Mouse (Mus musculus): ENCODE results near the gene Aurkb. TPM values are rescaled to one million over a fixed set of nuclear protein-coding genes. Genes with fewer than 3 reads are reported as not detected.
A peak's percentile ranks its signal among the peaks of the same experiment; 100 is the strongest.

Gene Aurkb
- polyA plus RNA-seq, 1 experiment from 2014 or later: 92.5 TPM

GRCm38 (mm10) chr11:69033552-69033951 lies 11.9 kb upstream of the Aurkb start:
- no peak for ATAC-seq (ENCODE audit: low read depth)
- no peaks in the 10 kb centered on the region for H3K9me3 ChIP-seq (ENCODE audit: control insufficient read depth, low read length)
- H3K9ac ChIP-seq (ENCODE audit: low read depth, low read length): no peak overlapping the region
- no peak overlapping the region for H3K4me2 ChIP-seq (ENCODE audit: low read depth, low read length)
- no peaks in the 10 kb centered on the region for H3K27me3 ChIP-seq (replicated peaks; ENCODE audit: control insufficient read depth, insufficient read depth, low read length)
- H3K36me3 ChIP-seq (ENCODE audit: control insufficient read depth, insufficient read depth, low read length): peaks cover 72% of the 10 kb centered on the region
- DNase-seq (ENCODE audit: low spot score): no peak
- no peak overlapping the region for H3K4me3 ChIP-seq (ENCODE audit: low read depth, low read length)
- H3K4me1 ChIP-seq (ENCODE audit: control insufficient read depth, insufficient read depth, low read length): peaks cover 10% of the 10 kb centered on the region
- WGBS: 57% methylated on average over 9 of the region's 9 CpGs
- H3K27ac ChIP-seq (replicated peaks; ENCODE audit: low read depth, low read length): no peak overlapping the region

DNA sequence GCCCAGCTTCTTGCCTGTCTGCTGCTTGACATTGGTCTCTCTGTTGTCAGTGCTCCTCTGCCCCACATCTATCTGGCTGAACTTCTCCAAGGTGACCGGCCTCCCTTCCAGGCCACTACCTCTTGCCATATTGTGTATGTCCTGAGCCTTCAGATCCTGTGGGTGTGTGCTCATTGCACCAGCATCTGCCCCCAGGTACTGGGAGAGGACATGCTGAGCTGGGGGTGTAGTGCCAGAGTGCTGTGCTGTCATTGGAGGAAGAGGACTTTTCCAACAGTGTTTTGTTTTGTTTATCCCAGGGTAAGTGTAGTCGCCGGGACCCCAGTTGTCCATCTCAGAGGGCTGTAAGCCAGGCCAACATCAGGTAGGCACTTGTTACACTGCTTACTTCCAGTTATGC lies 10.9 kb upstream of the Aurkb start:
- H3K9ac ChIP-seq (ENCODE audit: low read depth, low read length): no peak overlapping the region
- no peak overlapping the region for H3K27ac ChIP-seq (replicated peaks; ENCODE audit: low read depth, low read length)
- DNase-seq (ENCODE audit: low spot score) (no peak), ATAC-seq (ENCODE audit: low read depth) (no peak)
- H3K36me3 ChIP-seq (ENCODE audit: control insufficient read depth, insufficient read depth, low read length): peaks cover 62% of the 10 kb centered on the region
- no peaks in the 10 kb centered on the region for H3K9me3 ChIP-seq (ENCODE audit: control insufficient read depth, low read length)
- H3K4me3 ChIP-seq (ENCODE audit: low read depth, low read length): no peak overlapping the region
- peaks cover 19% of the 10 kb centered on the region for H3K4me1 ChIP-seq (ENCODE audit: control insufficient read depth, insufficient read depth, low read length)
- WGBS: 96% methylated on average over 3 of the region's 3 CpGs
- H3K4me2 ChIP-seq (ENCODE audit: low read depth, low read length): no peak overlapping the region
- H3K27me3 ChIP-seq (replicated peaks; ENCODE audit: control insufficient read depth, insufficient read depth, low read length): no peaks in the 10 kb centered on the region

- H3K36me3 ChIP-seq (ENCODE audit: control insufficient read depth, insufficient read depth, low read length): peaks cover 54% of the 10 kb centered on the region
- peaks cover 19% of the 10 kb centered on the region for H3K4me1 ChIP-seq (ENCODE audit: control insufficient read depth, insufficient read depth, low read length)
- 82% methylated on average over 9 of the region's 9 CpGs for WGBS
- peak overlapping the region; percentile 51 for H3K4me2 ChIP-seq (ENCODE audit: low read depth, low read length)
- H3K4me3 ChIP-seq (ENCODE audit: low read depth, low read length): no peak overlapping the region
- peak overlapping the region; percentile 74; the same call in 1 of the 2 replicates for H3K27ac ChIP-seq (replicated peaks; ENCODE audit: low read depth, low read length)
- H3K9me3 ChIP-seq (ENCODE audit: control insufficient read depth, low read length): no peaks in the 10 kb centered on the region
- H3K27me3 ChIP-seq (replicated peaks; ENCODE audit: control insufficient read depth, insufficient read depth, low read length): no peaks in the 10 kb centered on the region
- no peak for DNase-seq (ENCODE audit: low spot score)
- H3K9ac ChIP-seq (ENCODE audit: low read depth, low read length): peak overlapping the region; percentile 40
- no peak for ATAC-seq (ENCODE audit: low read depth)
Measured at GRCm38 (mm10) chr11:69035411-69035810, 10.0 kb upstream of the Aurkb start.

DNA sequence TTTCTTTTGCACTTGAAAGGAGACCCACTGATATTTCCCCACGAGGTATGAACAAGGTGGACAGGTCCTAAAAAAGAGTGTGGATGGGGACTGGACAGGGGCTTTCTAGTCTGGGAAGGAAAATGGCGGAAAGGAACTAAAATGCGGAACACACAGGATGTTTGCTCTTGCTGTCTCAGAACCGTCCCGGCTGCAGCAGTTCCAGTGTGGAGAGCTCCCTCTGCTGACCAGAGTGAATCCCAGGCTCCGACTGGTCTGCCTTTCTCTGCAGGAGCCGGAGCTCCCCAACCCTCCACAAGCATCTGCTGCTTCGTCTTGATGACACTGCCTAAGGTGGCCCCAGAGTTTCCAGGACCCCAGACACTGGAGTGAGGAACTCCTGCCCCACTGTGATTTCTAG lies 9.6 kb upstream of the Aurkb start:
- no peaks in the 10 kb centered on the region for H3K27me3 ChIP-seq (replicated peaks; ENCODE audit: control insufficient read depth, insufficient read depth, low read length)
- H3K9ac ChIP-seq (ENCODE audit: low read depth, low read length): peak overlapping the region; percentile 40
- no peaks in the 10 kb centered on the region for H3K9me3 ChIP-seq (ENCODE audit: control insufficient read depth, low read length)
- WGBS: 7% methylated on average over 6 of the region's 8 CpGs
- H3K4me3 ChIP-seq (ENCODE audit: low read depth, low read length): peak overlapping the region; percentile 53; the same call in 1 of the 2 replicates
- ATAC-seq (ENCODE audit: low read depth) (peak; percentile 19; the same call in 1 of the 2 replicates), DNase-seq (ENCODE audit: low spot score) (peak; percentile 93)
- H3K36me3 ChIP-seq (ENCODE audit: control insufficient read depth, insufficient read depth, low read length): peaks cover 49% of the 10 kb centered on the region
- peak overlapping the region; percentile 74; the same call in 1 of the 2 replicates for H3K27ac ChIP-seq (replicated peaks; ENCODE audit: low read depth, low read length)
- peak overlapping the region; percentile 51 for H3K4me2 ChIP-seq (ENCODE audit: low read depth, low read length)
- H3K4me1 ChIP-seq (ENCODE audit: control insufficient read depth, insufficient read depth, low read length): peaks cover 19% of the 10 kb centered on the region

DNA sequence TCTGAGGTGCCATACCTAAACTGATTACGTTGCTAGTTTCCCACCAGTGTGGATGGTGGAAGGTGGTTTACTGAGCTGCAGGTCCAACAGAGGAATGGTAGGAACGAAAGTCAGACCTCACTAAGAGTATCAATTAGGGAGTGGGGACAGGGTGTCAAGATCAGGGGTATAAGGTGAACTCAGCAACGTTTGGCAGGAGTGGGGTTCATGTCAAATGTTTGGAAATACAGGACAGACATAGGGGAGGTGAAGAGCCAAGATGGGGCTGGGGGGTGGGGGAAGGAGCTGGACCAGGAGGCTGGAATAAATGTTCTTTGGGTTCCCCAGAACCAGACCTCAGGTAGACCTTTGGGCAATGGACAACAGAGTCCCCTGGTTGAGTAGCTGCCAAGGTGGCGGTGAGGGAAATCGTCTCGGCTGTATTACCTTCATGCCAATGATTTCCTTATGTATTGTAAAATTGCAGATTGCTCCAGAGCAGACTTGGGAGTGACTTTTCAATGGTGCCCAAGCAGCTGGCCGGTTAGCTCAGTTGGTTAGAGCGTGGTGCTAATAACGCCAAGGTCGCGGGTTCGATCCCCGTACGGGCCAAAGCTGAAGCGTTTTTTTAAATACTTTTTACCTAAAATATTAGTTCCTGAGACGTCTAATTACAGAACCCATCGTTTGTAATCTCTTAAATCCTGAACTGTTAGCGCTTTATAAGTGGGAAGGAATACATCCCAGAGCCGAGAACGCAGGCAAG lies 8.8 kb upstream of the Aurkb start:
- WGBS: 10% methylated on average over 20 of the region's 20 CpGs
- DNase-seq (ENCODE audit: low spot score) (peak; percentile 88), ATAC-seq (ENCODE audit: low read depth) (no peak)
- peak overlapping the region; percentile 53 for H3K4me3 ChIP-seq (ENCODE audit: low read depth, low read length)
- peak overlapping the region; percentile 67 for H3K9ac ChIP-seq (ENCODE audit: low read depth, low read length)
- peaks cover 41% of the 10 kb centered on the region for H3K36me3 ChIP-seq (ENCODE audit: control insufficient read depth, insufficient read depth, low read length)
- H3K27ac ChIP-seq (replicated peaks; ENCODE audit: low read depth, low read length): peak overlapping the region; percentile 75
- no peaks in the 10 kb centered on the region for H3K9me3 ChIP-seq (ENCODE audit: control insufficient read depth, low read length)
- peak overlapping the region; percentile 51 for H3K4me2 ChIP-seq (ENCODE audit: low read depth, low read length)
- H3K4me1 ChIP-seq (ENCODE audit: control insufficient read depth, insufficient read depth, low read length): peaks cover 19% of the 10 kb centered on the region
- H3K27me3 ChIP-seq (replicated peaks; ENCODE audit: control insufficient read depth, insufficient read depth, low read length): no peaks in the 10 kb centered on the region

DNA sequence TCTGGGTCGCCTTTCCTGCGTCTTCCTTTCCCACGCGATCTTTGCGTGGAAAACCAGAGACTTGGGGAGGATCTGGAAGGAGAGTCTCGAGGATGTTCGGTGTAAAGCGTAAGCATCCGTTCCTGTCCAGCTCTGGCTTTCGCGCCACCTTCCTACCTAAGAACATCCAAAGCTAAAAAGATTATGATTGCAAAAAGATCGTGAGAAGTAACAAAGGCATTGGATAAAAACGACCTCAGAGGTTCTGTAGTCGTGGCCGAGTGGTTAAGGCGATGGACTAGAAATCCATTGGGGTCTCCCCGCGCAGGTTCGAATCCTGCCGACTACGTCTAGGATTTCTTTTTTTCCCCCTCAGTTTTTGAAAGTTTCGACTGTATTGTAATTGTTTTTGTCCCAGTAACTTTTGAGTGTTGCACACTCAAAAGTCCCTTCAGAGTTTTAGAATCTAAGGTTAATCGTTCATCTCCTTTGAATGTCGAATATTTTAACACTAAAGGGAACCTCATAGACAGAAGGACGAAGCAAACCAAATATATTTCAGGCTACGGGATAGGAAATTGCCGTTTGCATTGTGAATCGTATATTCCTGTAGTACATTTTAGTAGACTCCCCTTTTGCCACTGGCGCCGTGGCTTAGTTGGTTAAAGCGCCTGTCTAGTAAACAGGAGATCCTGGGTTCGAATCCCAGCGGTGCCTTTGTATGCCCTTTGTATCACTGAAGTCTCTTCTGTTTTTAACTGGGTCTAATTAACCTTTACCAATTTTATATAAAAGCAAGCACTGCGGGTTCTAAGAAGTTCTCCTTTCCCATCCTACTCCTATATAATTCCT lies 8.0 kb upstream of the Aurkb start:
- no peaks in the 10 kb centered on the region for H3K9me3 ChIP-seq (ENCODE audit: control insufficient read depth, low read length)
- H3K27me3 ChIP-seq (replicated peaks; ENCODE audit: control insufficient read depth, insufficient read depth, low read length): no peaks in the 10 kb centered on the region
- WGBS: under 1% methylated on average over 34 of the region's 34 CpGs
- peak overlapping the region; percentile 75 for H3K27ac ChIP-seq (replicated peaks; ENCODE audit: low read depth, low read length)
- ATAC-seq (ENCODE audit: low read depth) (peak; percentile 14), DNase-seq (ENCODE audit: low spot score) (peak; percentile 94)
- H3K36me3 ChIP-seq (ENCODE audit: control insufficient read depth, insufficient read depth, low read length): peaks cover 35% of the 10 kb centered on the region
- peak overlapping the region; percentile 51 for H3K4me2 ChIP-seq (ENCODE audit: low read depth, low read length)
- H3K4me1 ChIP-seq (ENCODE audit: control insufficient read depth, insufficient read depth, low read length): peaks cover 19% of the 10 kb centered on the region
- H3K4me3 ChIP-seq (ENCODE audit: low read depth, low read length): peak overlapping the region; percentile 53
- peak overlapping the region; percentile 67 for H3K9ac ChIP-seq (ENCODE audit: low read depth, low read length)

- Histone ChIP-seq H3K4me1 (ENCODE audit: control insufficient read depth, insufficient read depth, low read length) (peaks cover 19% of the 10 kb centered on the region), H3K36me3 (ENCODE audit: control insufficient read depth, insufficient read depth, low read length) (peaks cover 29% of the 10 kb centered on the region), H3K27ac (replicated peaks; ENCODE audit: low read depth, low read length) (no peak overlapping the region), H3K9me3 (ENCODE audit: control insufficient read depth, low read length) (no peaks in the 10 kb centered on the region), H3K9ac (ENCODE audit: low read depth, low read length) (no peak overlapping the region), H3K27me3 (replicated peaks; ENCODE audit: control insufficient read depth, insufficient read depth, low read length) (no peaks in the 10 kb centered on the region), H3K4me3 (ENCODE audit: low read depth, low read length) (peak overlapping the region; percentile 53; the same call in 1 of the 2 replicates), H3K4me2 (ENCODE audit: low read depth, low read length) (peak overlapping the region; percentile 66)
- WGBS: 67% methylated on average over 5 of the region's 5 CpGs
- DNase-seq (ENCODE audit: low spot score) (no peak), ATAC-seq (ENCODE audit: low read depth) (no peak)
Measured at GRCm38 (mm10) chr11:69038173-69038572, 7.3 kb upstream of the Aurkb start.

- H3K9me3 ChIP-seq (ENCODE audit: control insufficient read depth, low read length): no peaks in the 10 kb centered on the region
- peaks cover 32% of the 10 kb centered on the region for H3K36me3 ChIP-seq (ENCODE audit: control insufficient read depth, insufficient read depth, low read length)
- peak overlapping the region; percentile 76 for H3K4me3 ChIP-seq (ENCODE audit: low read depth, low read length)
- peak overlapping the region; percentile 81 for H3K9ac ChIP-seq (ENCODE audit: low read depth, low read length)
- WGBS: 10% methylated on average over 9 of the region's 9 CpGs
- no peaks in the 10 kb centered on the region for H3K4me1 ChIP-seq (ENCODE audit: control insufficient read depth, insufficient read depth, low read length)
- no peaks in the 10 kb centered on the region for H3K27me3 ChIP-seq (replicated peaks; ENCODE audit: control insufficient read depth, insufficient read depth, low read length)
- ATAC-seq (ENCODE audit: low read depth) (no peak), DNase-seq (ENCODE audit: low spot score) (no peak)
- peak overlapping the region; percentile 80 for H3K4me2 ChIP-seq (ENCODE audit: low read depth, low read length)
- peak overlapping the region; percentile 85; the same call in 1 of the 2 replicates for H3K27ac ChIP-seq (replicated peaks; ENCODE audit: low read depth, low read length)
Measured at GRCm38 (mm10) chr11:69046395-69046774, 938 bp downstream of the Aurkb start.

Data from embryonic facial prominence, embryonic 14.5 days (tissue).